Mouse (Mus musculus) left cerebral cortex, postnatal 25 days (tissue): ENCODE data around the gene Col4a1. TPM values are rescaled to one million over a fixed set of nuclear protein-coding genes. Genes with fewer than 3 reads are reported as not detected.
A peak's percentile ranks its signal among the peaks of the same experiment; 100 is the strongest.

Experiments
- DNase-seq, 2 experiments: peaks; one replicate each; pipeline ENCODE4 v3.0.0; 2022; ENCODE audit warnings: low spot score in 2 of 2, mixed read lengths in 1 of 2
- intact Hi-C: fragments of 180-260 bp; cut with DNase I; formaldehyde crosslinking; loops from one replicate; pipeline ENCODE4 v1.15.1; 2025
- total RNA-seq, 2 experiments: library from RNA; stranded (reverse); gene quantifications; 2 replicates each; pipeline ENCODE4 v1.2.3; 2021

The Col4a1 gene
- 10 to 100 TPM; 55.5 to 63.1 TPM for total RNA-seq

DNA sequence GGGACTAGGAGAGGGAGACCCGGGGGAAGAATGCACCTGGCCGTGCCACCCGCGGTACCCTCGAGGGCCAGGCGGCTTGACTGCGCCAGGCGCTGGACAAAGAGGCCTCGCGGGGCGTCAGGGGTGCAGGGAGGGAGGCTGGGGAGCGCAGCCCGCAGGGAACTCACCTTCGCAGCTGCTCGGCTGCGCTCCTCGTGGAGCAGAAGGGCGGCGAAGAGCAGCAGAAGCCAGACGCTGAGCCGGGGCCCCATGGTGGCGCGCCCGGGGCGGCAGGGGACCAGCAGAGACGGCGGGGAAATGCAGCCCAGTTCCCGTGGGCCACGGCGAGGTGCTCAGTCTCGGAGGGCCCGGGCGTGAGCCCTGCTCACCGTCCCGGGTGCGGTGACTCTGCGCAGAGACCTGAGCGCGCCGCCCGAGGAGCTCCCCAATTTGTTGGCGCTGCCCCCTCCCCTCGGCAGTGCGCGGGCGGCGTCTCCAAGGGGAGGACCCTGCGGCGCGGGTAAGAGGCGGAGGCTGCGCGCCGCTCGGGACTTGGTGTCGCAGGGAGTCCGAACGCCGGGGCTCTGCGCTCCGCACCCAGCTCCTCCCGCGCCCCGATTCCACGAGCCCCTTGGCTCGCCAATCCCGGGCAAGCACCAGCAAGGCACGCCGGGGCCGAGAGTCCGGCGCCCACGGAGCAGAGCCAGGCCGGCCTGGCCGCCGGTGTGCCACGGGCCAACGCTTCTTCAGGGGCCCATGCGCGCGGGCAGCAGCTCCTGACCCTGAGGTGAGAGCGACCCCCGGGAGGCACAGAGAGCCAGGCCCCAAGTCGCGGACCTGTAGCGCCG lies at the start of gene Col4a1, which contains the start of gene Col4a2:
Gene Col4a1, minus strand, starts transcription at position 478 of the 827 bp plus-strand sequence.
Gene Col4a2, plus strand, starts transcription at position 457 of the 827 bp plus-strand sequence.
- intact Hi-C loops: loop anchor here (1.0 to 5.0 kb wide), 2 partner anchors 35 to 70 kb away; no protein-coding TSS in a partner anchor
- peak; percentile 80 for DNase-seq

DNA sequence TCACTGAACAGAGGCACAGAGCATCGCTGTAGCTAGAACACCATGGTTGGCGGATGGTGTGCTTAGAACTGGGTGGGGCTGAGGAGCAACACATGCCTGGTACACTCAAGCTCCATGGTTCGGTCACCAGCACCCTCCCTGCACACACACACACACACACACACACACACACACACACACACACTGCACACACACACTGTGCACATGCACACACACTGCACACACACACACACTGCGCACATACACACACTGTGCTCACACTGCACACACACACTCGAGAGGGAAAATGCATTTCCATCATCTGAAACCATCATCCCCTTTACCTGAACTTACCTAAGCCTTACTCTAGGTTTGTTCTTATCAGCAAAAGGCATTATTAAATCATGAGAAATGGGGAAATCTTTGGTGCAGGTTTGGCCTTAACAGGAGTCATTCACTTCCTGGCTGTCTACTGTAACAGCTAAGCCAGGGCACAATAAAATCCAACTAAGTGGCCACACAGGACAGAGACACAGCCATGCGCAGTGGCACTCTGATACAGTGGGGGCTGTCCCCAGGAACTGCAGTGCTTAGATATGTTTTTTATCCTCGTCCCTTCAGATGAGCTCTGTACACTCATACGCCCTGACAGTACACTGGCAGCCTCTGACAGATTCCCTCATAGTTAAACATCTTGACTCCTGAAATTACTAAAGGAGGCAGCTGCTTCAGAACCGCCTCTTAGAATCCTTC lies 49.1 kb upstream of the Col4a1 start:
- intact Hi-C loops: no loop called here
- DNase-seq: no peak

DNA sequence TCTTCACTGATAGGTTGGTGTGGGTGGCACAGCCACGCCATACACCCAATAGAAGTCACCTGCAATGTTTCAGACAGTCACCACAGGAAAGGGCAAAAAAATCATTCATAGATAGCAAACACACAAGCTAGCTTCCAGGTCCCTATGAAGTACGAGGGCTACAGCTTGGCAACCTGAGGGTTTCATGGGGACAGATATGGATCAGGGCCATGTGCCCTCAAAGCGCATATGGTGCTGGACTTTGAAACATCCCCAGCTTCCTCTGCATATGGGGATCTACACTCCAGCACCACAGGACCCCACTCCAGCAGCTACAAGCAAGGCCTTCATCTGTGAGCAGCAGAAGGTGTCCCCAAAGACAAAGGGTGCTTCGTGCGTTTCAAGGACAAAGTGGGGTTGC lies 47.2 kb upstream of the Col4a1 start:
- intact Hi-C loops: no loop called here
- DNase-seq: no peak

DNA sequence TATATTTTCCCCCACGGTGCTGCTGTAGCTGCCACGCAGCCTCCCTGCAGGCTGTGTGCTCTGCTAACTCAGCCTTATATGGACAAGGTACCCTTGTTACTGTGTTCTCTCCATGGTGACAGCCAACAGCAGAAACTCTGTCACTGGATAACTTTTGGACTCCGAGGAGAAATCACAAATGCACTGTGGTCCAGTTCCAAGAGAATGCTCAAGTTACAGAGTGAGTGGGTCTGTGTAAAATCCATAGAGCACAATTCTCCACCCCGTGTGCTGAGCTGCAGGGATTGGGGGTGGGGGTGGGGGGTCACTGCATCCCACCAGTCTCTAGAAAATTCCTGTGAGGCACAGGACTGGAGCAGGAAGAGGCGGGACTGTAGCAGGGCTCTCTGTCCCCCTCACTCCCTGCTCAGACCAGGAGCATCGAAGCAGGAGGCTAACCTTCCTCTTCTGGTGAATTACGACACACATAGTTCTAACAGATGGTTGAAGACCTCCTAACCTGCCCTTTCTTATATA lies 45.4 kb upstream of the Col4a1 start:
- DNase-seq: no peak
- intact Hi-C loops: no loop called here

DNA sequence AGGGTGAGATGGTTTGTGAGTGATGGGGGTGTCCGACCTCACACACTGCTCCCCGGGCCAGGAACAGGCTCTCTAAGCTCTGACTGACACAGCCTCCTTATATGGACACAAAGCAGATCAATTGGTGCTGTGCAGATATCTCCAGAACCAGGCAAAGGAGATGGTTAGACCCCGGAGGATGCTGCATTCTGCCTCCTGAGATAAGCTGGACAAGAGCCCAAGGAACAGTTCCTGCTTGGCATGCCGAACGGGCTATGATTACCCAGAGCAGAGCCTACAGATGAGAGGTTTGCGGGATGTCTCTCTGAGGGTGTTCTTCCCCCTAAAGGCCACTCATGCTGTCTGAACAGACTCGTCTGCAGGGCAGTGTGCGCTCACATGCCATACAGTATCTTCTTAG lies 44.1 kb upstream of the Col4a1 start:
- no peak for DNase-seq
- intact Hi-C loops: no loop called here

DNA sequence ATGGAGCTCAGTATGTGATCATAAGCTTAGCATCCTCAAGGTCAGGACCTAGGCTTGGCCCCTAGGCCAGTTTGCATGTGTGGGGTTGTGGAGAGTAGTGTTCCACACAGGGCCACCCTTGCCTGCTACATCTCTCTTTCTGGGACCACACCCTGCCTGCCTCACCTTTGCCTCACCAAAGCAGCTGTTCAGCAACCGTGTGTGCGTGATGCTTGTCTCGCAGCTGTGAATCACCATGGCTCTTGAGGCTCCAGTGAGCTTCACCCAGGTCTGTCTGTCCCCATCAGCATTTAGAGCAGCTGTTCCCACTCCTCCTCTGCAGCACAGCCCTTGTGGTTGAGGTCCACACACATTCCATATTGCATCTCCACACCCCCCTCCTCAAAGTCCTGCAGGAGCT lies 43.3 kb upstream of the Col4a1 start:
- intact Hi-C loops: no loop called here
- no peak for DNase-seq

DNA sequence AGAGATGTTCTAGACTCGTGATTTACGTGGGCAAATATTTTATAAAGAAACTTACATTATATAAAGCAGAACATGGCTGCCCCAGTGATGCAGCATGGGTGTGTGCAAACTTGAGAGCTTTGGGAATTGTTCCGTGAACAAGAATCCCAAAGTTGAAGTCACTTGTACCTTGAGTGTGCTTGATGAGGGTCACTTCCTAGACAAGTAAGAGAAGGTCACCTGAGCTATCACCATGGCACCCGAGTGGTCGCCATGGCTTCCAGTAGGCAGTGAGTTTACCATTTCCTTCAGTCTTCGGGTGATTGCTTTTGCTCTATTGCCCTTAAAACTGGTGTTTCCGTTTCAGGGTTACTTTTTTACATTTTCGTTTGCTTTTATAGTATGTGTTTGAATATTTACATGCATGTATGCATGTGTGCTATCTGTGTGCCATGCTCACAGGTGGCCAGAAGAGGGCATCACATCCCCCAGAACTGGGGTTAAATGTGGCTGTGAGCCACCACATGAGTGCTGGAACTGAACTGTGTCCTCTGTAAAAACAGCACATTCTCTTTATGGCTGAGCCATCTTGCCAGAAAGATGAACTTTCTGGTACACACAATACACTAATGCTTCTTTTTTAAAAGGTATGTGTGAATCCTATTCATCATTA lies 42.3 kb upstream of the Col4a1 start:
- intact Hi-C loops: no loop called here
- DNase-seq: no peak

DNA sequence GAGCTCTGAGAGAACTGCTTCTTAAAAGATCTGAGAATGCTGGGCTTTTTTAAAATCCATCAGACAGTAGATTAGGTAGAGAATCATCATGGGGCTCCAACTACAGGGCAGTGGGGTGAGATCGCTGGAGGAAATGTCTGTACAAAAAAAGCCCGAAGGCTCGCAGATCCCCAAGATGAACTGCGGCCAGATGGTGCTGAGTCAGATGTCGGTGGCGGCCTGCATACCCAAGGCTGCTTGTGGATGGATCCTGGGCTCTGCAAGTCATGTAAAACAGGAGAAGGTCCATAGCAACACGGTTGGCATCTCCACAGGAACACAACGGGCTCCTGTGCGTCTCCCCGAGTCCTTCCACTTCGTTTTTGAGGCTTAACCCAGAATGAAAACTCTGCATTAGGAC lies 39.9 kb upstream of the Col4a1 start:
- peak; percentile 35 to 77 for DNase-seq
- intact Hi-C loops: no loop called here

DNA sequence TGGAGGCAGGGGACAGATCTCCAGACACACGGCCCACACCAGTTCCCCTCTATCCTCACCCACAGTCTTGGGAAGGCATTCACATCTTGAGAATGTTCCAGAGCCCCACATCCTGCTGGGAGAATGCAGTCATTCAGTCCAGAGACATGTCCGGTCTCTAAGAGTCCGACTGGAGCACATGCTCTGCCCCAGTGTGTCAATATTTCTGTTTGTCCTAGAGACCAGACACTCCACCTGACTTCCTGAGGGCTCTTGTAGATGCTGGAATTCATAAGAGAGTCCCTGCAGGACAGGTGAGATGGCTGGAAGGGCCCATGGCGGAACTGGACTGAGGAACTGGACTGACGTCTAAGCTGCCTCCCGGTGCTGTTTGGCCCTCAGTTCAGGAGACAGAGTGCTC lies 38.7 kb upstream of the Col4a1 start:
- intact Hi-C loops: no loop called here

DNA sequence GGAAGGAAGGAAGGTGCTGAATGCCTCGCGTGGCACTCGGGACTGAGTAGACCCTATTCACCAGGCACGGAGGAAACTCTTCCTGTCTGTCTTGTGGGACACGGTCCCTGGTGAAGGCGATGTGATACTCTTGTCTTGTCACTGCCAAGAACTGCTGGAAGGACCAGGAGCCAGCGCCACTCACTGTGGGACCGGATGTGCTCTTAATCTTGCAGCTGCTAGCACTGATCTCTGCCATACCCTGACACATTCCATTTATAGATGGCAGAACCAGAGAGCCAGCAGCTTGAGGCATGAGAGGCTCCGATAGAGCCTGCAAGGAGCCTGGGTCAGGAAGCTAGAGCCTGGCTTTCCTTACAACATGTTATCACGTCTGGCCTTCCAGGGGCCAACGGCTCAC lies 36.0 kb upstream of the Col4a1 start:
- DNase-seq: no peak
- intact Hi-C loops: no loop called here

More for the DNA sequence above, 38.7 kb upstream of the Col4a1 start:
- DNase-seq: no peak

DNA sequence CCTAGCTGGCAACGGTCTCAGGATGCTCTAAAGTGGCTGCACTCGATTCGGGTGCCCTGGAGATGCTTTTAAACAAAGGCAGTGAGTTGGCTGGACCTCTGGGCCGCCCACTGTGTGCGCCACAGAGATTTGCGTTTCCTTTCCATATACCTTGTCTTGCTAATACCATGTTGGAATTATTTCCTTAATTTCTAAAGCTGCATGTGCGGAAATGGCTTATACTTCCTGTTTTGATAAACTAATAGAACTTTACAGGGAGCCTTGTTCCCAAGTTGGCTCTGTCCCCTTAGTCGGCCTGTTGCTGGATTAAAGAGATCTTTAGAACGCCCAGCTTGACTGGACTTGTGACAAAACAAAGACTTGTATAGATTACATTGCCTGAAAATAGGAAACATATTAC lies 35.1 kb upstream of the Col4a1 start:
- intact Hi-C loops: no loop called here
- no peak for DNase-seq

DNA sequence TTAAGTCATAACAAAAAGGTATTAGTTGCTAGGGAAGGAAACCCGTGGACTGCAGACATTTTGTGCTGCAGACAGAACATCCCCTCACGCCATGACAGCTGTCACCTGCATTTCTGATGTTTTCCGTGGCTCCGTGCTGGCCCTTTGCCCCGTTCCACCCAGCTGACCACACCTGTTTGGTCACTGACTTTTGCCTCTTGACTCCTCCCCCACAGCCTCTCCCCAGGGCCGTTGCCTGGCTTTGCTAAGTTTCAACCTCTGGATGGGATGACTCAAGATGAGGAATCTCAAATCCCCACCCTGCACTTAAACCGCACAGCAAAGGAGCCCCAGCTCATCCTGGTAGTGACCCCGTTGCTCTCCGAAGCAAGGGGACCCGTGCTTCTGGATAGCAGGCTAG lies 33.6 kb upstream of the Col4a1 start:
- intact Hi-C loops: no loop called here
- DNase-seq: no peak

DNA sequence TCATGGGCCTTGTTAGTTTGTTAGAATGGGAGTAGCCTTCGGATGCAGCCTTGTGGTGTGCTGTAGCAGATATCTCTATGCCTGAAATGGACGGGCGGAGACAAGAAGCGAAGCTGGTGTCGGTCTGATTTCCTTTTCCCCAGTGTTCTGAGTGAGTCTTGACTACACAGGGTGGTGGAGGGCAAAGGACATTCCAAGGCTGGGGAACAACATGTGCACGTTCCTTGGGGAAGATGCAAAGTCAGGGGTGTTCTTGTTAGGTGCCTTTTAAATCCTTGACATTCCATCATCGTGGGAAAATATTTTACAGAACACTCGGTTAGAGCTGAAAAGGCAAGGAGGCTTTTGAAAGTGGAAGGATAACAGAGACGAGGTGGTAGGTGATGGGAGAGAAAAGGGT lies 31.8 kb upstream of the Col4a1 start:
- DNase-seq: no peak
- intact Hi-C loops: no loop called here

DNA sequence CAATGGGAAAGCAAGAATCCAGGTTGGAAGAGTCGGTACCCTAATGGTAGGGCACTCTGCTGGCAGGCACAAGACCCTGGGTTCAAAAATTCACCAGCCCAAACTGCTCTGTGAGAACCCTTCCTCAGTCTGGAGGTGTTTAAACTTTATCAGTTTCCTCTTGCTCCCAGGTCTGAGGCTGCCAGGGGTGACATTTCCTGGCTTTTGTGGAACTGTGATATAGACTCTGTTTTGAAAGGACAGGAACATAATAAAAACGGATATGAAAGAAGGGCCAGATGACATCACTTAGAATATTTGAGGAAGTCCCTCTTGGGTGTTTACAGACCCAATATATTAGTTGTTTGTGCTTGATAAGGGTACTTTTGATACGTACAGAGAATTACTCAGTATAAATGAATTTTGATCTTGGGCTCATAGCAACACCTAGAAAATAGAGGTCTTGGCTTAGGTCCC lies 28.5 kb upstream of the Col4a1 start:
- intact Hi-C loops: no loop called here
- DNase-seq: no peak

DNA sequence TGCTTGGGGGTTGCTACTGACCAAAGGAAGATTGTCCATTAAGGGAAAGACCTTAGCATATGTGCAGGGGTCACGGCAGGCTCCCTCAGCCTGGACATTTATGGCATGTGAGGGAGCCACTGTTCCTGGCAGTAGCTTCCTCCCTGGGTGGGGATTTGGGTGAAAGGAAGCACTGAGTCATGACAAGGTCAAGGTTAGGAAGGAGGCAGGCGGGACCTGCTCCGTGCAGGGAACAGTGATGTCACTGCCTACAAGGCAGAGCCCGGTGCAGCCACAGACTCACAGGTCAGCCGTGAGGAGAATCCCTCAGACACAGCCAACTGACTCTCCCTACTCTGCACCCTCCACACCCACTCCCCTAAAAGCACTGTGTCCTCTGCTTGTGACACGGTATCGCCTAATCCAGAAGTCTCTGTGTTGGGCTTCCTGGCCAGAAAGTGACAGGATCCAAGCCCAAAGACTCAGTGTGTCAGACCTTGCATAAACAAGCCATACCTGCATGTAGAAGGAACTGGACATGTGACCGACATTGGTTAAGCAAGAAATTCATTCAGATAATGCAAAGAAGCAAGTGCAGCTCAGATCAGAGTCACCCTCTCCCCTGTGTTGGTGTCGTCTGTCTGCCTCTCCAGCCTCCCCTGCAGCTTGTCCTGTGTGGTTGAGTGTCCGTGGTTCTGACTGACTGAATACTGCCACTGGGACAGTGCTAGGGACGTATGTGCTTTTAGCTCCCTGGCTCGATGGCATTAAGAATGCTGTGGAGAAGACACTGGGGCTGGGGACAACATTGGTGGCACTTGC lies 27.9 kb upstream of the Col4a1 start:
- no peak for DNase-seq
- intact Hi-C loops: no loop called here

DNA sequence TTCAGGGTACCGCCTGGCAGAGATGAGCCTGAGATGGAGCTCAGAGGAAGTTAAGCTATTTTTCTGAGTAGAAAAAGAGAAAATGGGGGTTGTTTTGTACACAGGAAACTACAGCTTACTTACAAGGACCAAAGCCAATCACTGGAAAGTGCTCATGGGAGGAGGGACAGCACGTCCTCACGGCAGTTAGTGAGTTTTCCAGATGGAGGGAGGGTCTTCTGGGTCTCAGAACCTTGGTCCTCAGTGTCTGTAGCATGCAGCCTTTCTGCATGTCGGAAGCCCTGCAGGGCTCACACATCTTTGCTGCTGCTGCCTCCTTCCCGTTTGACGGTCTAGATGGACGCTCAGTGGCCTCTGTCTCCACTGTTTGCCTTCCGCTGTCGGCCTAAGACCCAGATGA lies 25.9 kb upstream of the Col4a1 start:
- intact Hi-C loops: no loop called here
- no peak for DNase-seq

DNA sequence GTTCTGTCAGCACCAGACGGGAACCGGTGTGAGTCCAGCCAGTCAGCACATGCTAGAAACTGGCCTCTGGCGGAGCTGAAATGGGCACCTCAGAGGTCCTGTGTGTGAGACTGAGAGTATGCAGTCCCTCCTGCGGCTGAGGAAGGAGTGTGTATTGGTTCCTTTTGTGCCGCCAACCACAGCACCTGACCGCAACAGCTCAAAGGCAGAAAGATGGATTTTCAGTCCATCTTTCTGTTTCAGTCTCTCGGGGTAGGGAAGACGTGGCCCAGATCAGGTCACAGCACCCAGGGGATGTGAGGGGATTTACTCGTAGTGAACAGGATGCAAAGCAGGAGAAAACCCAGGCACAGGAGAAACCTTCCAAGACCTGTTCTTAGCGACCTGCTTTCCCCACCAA lies 25.0 kb upstream of the Col4a1 start:
- DNase-seq: no peak
- intact Hi-C loops: no loop called here

DNA sequence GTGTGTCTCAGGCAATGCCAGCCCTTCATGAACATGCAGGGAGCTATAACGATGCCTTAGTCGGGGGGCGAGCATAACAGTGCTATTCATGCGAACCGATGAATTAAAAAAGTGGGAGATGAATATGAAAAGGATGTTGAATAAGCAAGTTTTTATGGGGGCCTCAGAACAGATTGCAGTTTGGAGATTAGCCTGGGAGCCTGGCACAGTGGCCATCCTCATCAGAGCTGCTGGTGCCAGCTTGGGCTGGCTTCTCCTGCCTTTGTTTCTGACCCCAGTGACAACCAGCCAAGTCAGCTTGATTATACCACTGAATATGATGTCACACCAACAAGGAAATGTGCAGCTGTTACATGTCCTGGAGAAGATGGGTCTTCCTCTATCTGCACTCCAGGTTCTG lies 23.7 kb upstream of the Col4a1 start:
- intact Hi-C loops: no loop called here
- DNase-seq: no peak

DNA sequence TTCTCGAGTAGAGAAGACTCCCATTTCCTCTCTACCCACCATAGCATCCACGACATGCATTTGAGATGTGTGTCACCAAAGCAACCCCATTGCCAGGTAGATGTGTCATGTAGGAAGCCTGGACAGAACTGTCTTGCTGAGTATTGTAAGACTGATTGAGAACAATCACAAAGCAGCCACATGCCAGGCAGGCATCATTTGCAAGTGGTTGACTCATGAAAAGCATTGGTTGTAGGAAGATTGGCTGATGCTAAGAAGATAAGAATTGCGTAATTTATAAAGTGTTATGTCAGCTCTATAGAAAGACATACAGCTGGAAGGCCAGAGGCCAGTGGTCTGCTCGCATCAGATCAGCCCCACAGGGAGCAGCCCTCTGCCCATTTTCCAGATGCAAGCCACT lies 22.6 kb upstream of the Col4a1 start:
- intact Hi-C loops: no loop called here
- no peak for DNase-seq
